Mouse (Mus musculus) limb, embryonic 15.5 days (tissue): Measurements from ENCODE around the gene Ptpn6. TPM values are rescaled to one million over a fixed set of nuclear protein-coding genes. Genes with fewer than 3 reads are reported as not detected.
A peak's percentile ranks its signal among the peaks of the same experiment; 100 is the strongest.

Experiments
- ATAC-seq: fragments of 200-750 bp; cut with Nextera tagmentation; 2 replicates; pipeline ENCODE4 v1.8.0; 2017; ENCODE audit warnings: low read depth, moderate TSS enrichment; ENCODE audit not compliant: insufficient number of reproducible peaks, low FRiP score, low TSS enrichment
- H3K27ac ChIP-seq: fragments of 300-500 bp; sonication (generic); 2 replicates; pipeline ENCODE4 v1.5.1; 2015; ENCODE audit warnings: moderate library complexity, mild to moderate bottlenecking, inconsistent platforms
- H3K27me3 ChIP-seq: fragments of 300-500 bp; sonication (generic); 2 replicates; pipeline ENCODE4 v1.6.1; 2015; ENCODE audit warnings: inconsistent platforms
- H3K36me3 ChIP-seq: fragments of 300-500 bp; sonication (generic); 2 replicates; pipeline ENCODE4 v1.6.1; 2015; ENCODE audit warnings: inconsistent platforms
- H3K4me1 ChIP-seq: fragments of 300-500 bp; sonication (generic); 2 replicates; pipeline ENCODE4 v1.6.1; 2015; ENCODE audit warnings: inconsistent platforms
- H3K4me2 ChIP-seq: fragments of 300-500 bp; sonication (generic); 2 replicates; pipeline ENCODE4 v1.6.1; 2015; ENCODE audit warnings: mild to moderate bottlenecking, inconsistent platforms
- H3K4me3 ChIP-seq: fragments of 300-500 bp; sonication (generic); 2 replicates; pipeline ENCODE4 v1.5.1; 2015; ENCODE audit warnings: mild to moderate bottlenecking, inconsistent platforms
- H3K9ac ChIP-seq: fragments of 300-500 bp; sonication (generic); 2 replicates; pipeline ENCODE4 v1.6.1; 2015; ENCODE audit warnings: inconsistent platforms
- H3K9me3 ChIP-seq: fragments of 300-500 bp; sonication (generic); 2 replicates; pipeline ENCODE4 v1.6.1; 2016; ENCODE audit warnings: inconsistent platforms
- WGBS: fragments of 180-500 bp; shearing (Covaris S2); methylation state at CpG from one replicate; pipeline ENCODE4 v1.1.7; 2015; 5-methylcytosine and 5-hydroxymethylcytosine counted together
- polyA plus RNA-seq: library from polyadenylated mRNA; unstranded; fragments of >200 nt; fragmentation: Nextera tagmentation; extraction: Ambion mirVana; gene quantifications from 2 replicates; pipeline ENCODE4 v1.2.1, GENCODE M21; 2015

The Ptpn6 gene
- polyA plus RNA-seq, 1 experiment from 2014 or later = 17.8 TPM

DNA sequence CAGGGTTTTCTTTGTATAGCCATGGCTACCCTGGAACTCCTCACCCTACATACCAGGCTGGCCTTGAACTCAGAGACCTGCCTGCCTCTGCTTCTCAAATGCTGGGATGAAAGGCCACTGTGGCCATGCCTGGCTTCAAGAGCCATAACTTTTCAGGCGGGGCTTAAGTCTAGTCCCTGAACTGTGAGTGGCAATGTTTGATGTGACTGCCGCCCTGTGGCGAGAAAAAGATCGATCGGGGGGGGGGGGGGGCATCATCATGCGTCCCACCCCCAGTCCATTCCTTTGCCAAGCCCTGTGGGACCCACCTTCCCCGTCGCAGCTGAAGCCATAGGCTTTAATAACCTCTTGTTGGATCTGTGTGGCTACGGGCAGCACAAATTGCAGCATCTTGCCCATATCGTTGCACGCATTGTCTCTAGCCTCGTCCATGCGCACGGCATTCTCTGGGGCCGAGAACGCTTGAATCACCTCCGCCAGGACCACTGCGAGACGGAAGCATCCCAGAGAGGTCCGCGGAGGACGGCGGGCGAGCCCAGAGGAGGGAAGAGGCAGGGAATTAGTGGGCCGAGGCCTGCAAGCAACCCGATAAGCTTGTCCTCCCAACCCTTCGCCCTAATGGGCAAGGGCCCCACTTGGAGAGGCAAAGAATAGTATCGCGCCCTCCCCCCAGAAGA lies 1.8 kb upstream of the Ptpn6 start:
- Histone ChIP-seq H3K4me3 (peak overlapping the region; percentile 64), H3K36me3 (peaks cover 28% of the 10 kb centered on the region), H3K9ac (peak overlapping the region; percentile 73), H3K27me3 (no peaks in the 10 kb centered on the region), H3K4me1 (peaks cover 37% of the 10 kb centered on the region), H3K27ac (peak overlapping the region; percentile 97), H3K4me2 (peak overlapping the region; percentile 75), H3K9me3 (no peaks in the 10 kb centered on the region)
- 0 out of 2 replicates have a peak, but pooled peaks have one; percentile 8 for ATAC-seq
- WGBS = under 1% methylated on average over 29 of the region's 29 CpGs

DNA sequence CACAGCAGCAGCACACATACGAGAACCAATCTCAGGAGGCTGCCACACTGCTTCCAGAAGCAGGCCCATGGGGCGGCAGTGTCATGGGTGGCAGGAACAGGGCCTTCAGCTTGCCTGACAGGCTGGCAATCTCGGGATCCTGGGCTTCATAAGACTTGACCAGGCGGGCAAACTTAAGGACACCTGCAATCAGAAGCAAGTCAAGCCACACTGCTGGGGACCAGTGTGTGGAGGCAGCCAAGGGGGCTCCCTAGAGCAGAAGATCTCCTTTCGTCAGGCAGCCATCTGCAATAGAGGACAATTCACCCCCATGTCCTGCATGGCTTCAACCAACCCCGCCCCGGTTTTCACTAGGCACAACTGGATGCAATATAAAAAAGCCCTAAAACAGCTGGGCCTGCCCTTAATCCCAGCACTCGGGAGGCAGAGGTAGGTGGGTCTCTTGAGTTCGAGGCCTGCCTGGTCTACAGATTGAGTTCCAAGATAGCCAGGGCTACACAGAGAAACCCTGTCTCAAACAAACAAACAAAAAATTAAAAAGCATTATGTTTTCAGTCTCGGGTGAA lies 800 bp upstream of the Ptpn6 start:
- H3K4me3 ChIP-seq = 0 out of 2 replicates have a peak overlapping the region, but pooled peaks have one; percentile 64
- peaks cover 29% of the 10 kb centered on the region for H3K4me1 ChIP-seq
- no peaks in the 10 kb centered on the region for H3K27me3 ChIP-seq
- no peaks in the 10 kb centered on the region for H3K9me3 ChIP-seq
- ATAC-seq = no peak
- peaks cover 18% of the 10 kb centered on the region for H3K36me3 ChIP-seq
- 79% methylated on average over 10 of the region's 10 CpGs for WGBS
- peak overlapping the region; percentile 34; the same call in 1 of the 2 replicates for H3K27ac ChIP-seq
- no peak overlapping the region for H3K4me2 ChIP-seq
- no peak overlapping the region for H3K9ac ChIP-seq

DNA sequence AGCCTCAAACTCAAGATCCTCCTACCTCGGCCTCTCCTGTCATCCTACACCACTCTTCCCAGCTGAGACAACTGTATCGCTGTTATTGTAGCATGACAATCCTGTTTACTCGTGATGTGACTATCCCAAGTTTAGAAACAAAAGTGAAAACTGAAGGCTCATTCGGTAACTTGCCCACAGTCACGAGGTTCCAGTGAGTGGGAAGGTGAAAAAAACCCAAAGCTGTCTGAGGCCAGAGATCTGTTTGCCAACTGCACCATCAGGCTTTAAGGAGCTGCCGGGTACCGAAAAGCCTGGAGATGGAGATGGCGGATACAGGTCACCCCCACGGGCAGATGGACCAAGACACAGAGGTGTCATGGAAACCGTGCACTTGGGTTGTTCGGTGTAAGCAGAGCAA lies 1.5 kb downstream of the Ptpn6 start:
- no peak overlapping the region for H3K27ac ChIP-seq
- WGBS = 91% methylated on average over 11 of the region's 11 CpGs
- H3K9ac ChIP-seq = no peak overlapping the region
- no peak overlapping the region for H3K4me2 ChIP-seq
- ATAC-seq = no peak
- H3K36me3 ChIP-seq = 0 out of 2 replicates have a peak, but pooled peaks cover 3% of the 10 kb centered on the region
- peaks cover 32% of the 10 kb centered on the region for H3K4me1 ChIP-seq
- no peaks in the 10 kb centered on the region for H3K27me3 ChIP-seq
- no peaks in the 10 kb centered on the region for H3K9me3 ChIP-seq
- no peak overlapping the region for H3K4me3 ChIP-seq

DNA sequence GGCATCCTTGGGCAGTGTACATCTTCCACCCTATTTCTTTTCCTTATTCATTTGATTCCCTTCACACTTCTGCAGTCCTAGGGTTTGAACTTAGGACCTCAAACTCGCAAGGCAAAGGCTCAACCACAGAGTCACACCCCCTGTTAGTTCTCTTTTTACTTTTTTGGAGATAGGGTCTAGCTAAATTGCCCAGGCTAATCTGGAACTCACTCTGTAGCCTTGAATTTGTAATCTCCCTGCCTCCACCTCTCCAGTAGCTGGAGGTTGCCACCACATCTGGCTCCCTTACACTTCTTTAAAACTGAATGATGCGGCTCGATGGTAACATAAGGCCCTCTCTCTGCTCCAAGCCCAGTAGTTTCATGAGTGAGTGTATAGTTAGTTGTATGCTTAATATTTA lies 4.1 kb downstream of the Ptpn6 start:
- ATAC-seq = no peak
- Histone ChIP-seq H3K4me3 (no peak overlapping the region), H3K27me3 (no peaks in the 10 kb centered on the region), H3K9ac (no peak overlapping the region), H3K27ac (no peak overlapping the region), H3K4me2 (no peak overlapping the region), H3K36me3 (0 out of 2 replicates have a peak, but pooled peaks cover 3% of the 10 kb centered on the region), H3K9me3 (no peaks in the 10 kb centered on the region), H3K4me1 (peaks cover 17% of the 10 kb centered on the region)
- WGBS = 87% methylated on average over 3 of the region's 3 CpGs

DNA sequence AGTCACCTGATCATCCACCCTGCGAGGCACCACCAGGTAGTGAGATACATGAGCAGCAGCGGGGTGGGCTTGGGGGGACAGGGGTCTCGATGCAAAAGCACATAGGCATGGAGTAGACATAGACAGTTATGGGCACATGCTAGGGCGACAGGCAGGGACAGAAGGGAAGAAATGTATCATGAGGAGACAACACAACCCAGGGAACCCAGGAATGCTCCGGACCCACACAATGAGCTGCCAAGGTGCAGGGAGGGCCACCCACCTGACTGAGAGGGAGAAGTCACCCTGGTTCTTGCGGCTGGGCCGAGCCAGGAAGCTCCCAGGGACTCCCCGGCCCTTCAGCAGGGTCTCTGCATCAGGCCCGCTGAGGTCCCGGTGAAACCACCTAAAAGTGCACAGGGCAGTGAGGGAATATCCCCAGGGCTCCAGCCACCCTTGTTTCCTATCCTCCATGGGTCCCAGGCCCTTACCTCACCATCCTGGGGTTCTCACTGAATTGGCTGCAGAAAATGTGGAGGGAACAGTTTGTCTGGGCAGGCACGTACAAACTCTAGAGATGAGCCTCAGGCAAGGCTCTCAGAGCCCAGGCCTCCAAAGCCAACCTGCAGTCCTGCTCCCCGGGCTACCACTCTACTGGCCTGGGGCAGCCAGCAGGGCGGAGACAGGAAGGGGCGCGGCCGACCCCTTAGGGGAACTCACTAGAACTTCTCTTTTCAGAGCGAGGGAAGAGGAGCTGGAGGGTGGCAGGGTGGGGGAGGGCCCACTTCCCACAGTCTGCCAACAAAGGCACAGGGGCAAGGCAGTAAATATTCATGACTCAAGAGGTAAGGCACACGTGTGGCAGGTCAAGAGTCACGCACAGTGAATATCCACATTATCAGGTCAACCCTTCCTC lies 5.8 kb downstream of the Ptpn6 start:
- H3K27me3 ChIP-seq = no peaks in the 10 kb centered on the region
- H3K4me1 ChIP-seq = peaks cover 6% of the 10 kb centered on the region; the same call in 1 of the 2 replicates
- H3K27ac ChIP-seq = no peak overlapping the region
- no peak overlapping the region for H3K4me2 ChIP-seq
- no peaks in the 10 kb centered on the region for H3K36me3 ChIP-seq
- no peak for ATAC-seq
- peak overlapping the region; percentile 9; the same call in 1 of the 2 replicates for H3K4me3 ChIP-seq
- H3K9ac ChIP-seq = no peak overlapping the region
- H3K9me3 ChIP-seq = no peaks in the 10 kb centered on the region
- 50% methylated on average over 19 of the region's 19 CpGs for WGBS

DNA sequence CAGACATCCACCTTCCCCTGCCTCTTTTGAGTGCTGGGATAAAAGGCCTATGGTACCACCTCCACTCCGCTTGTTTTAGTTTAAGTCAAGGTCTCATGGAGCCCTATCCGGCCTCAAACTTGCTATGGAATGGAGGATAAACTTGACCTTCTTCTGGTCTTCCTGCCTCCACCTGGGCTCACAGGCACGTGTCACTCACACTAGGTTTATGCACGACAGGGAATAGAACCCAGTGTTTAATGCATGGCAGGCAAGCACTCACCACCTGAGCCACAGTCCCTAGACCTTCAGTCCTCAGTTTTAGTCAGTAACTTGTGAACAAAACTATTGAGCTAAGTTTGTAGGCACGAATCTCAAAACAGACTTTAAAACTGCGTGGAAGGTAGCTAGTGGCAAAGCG lies 7.5 kb downstream of the Ptpn6 start:
- ATAC-seq = no peak
- Histone ChIP-seq H3K9ac (no peak overlapping the region), H3K4me2 (no peak overlapping the region), H3K9me3 (no peaks in the 10 kb centered on the region), H3K27me3 (no peaks in the 10 kb centered on the region), H3K36me3 (no peaks in the 10 kb centered on the region), H3K4me3 (no peak overlapping the region), H3K27ac (no peak overlapping the region), H3K4me1 (peaks cover 6% of the 10 kb centered on the region; the same call in 1 of the 2 replicates)
- 85% methylated on average over 7 of the region's 7 CpGs for WGBS

DNA sequence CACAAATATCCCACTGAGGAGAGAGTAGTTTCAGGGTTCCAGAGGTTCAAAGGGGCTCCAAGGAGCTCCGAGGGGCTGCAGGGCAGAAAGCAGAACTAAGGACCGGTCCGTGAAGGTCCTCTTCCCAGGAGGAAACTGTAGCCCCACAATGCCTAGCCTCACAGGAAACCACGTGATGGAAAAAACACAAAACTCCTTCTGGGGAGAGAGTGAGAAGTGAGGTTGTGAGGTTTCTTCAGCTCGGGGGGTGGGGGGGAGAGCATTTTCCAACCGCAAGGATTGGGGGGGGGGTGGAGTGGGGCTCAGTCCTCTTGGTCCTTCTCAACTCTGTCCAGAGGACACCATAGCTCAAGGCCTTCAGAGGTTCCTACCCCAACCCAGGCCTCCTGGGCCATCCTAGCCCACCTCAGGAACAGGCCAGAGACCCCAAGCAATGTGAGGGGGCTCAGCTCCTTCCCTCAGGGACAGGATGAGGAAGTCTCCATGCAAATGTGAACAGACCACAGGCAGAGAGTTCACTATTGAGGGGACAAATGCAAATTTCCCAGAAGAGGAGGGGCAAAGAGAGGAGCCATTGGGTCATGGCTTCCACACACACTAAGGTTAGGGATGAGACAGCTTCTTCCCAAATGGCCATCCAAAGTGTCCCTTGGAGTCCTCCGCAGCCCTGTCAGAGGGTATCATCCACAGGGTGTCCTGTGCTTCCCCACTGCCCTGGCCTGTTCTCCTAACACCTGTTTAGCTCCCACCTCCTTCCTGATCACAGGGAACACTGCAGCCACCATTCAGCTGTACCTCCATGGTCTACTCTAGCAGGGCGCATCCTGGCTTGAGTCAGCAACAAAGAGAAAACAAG lies 8.4 kb downstream of the Ptpn6 start:
- no peak overlapping the region for H3K4me3 ChIP-seq
- H3K27me3 ChIP-seq = no peaks in the 10 kb centered on the region
- H3K27ac ChIP-seq = no peak overlapping the region
- WGBS = 78% methylated on average over 8 of the region's 8 CpGs
- no peaks in the 10 kb centered on the region for H3K36me3 ChIP-seq
- H3K4me2 ChIP-seq = no peak overlapping the region
- ATAC-seq = no peak
- H3K9ac ChIP-seq = no peak overlapping the region
- H3K9me3 ChIP-seq = no peaks in the 10 kb centered on the region
- peaks cover 6% of the 10 kb centered on the region; the same call in 1 of the 2 replicates for H3K4me1 ChIP-seq

DNA sequence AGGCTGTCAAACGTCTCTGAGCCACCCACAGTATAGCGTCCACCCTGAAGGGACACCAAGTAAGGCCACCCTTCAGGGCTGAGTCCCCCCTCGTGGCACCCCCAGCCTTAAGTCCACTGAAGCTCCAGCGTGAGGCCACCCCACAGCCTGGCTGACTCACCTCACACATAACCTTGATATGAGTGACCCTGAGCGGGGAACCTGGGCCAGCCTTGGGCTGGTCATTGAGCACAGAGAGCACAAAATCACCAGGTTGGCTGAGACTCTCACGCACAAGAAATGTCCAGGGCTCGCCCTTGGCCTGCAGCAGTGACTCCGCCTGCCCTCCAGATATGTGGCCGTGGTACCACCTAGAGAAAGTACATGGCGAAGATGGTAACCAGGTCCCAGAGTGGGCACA lies 9.9 kb downstream of the Ptpn6 start:
- Histone ChIP-seq H3K4me1 (peaks cover 6% of the 10 kb centered on the region; the same call in 1 of the 2 replicates), H3K36me3 (no peaks in the 10 kb centered on the region), H3K4me3 (no peak overlapping the region), H3K9me3 (no peaks in the 10 kb centered on the region), H3K27ac (no peak overlapping the region), H3K9ac (no peak overlapping the region), H3K4me2 (no peak overlapping the region), H3K27me3 (no peaks in the 10 kb centered on the region)
- 88% methylated on average over 10 of the region's 10 CpGs for WGBS
- no peak for ATAC-seq

DNA sequence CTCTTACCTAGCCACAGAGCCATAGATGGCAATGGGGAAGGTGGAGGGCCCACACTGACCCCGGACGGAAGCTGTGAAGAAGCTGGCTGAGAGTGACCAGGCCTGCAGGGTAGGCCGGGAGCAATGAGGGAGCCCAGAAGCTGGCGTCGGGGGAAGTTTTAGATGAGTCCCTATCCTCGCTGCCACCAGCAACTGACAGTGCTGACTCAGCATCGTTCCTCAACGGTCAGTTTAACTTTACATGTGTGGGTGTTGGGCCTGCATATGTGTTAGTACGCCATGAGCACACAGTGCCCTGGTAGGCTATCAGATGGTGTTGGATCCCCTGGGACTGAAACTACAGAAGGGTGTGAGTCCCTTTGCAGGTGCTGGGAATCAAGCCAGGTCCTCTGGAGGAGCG lies 14.0 kb downstream of the Ptpn6 start:
- Histone ChIP-seq H3K27me3 (no peaks in the 10 kb centered on the region), H3K4me1 (no peaks in the 10 kb centered on the region), H3K4me2 (no peak overlapping the region), H3K36me3 (no peaks in the 10 kb centered on the region), H3K9ac (no peak overlapping the region), H3K27ac (no peak overlapping the region), H3K4me3 (no peak overlapping the region), H3K9me3 (no peaks in the 10 kb centered on the region)
- WGBS = 83% methylated on average over 10 of the region's 10 CpGs
- no peak for ATAC-seq

DNA sequence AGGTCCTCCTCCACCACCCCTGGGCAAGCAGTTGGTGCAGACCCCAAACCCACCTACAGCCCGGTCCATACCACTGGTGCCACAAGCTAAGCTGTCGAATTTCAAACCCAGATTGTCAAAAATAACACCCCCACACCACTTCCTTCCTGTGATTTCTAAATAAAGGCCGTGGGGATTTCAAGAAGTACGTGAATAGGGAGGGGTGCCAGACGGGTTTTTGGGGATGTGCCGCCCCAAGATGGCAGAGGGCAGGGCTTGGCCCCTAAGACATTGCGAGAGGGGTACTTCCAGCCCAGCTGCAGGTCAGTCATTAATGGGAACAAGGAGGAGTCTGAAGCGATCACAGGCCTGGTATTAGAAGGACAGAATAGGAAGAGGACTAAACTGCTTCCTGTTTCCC lies 15.0 kb downstream of the Ptpn6 start:
- WGBS = 66% methylated on average over 8 of the region's 8 CpGs
- no peak overlapping the region for H3K27ac ChIP-seq
- no peak for ATAC-seq
- no peak overlapping the region for H3K9ac ChIP-seq
- no peaks in the 10 kb centered on the region for H3K9me3 ChIP-seq
- no peak overlapping the region for H3K4me2 ChIP-seq
- no peak overlapping the region for H3K4me3 ChIP-seq
- H3K27me3 ChIP-seq = no peaks in the 10 kb centered on the region
- no peaks in the 10 kb centered on the region for H3K4me1 ChIP-seq
- H3K36me3 ChIP-seq = no peaks in the 10 kb centered on the region

DNA sequence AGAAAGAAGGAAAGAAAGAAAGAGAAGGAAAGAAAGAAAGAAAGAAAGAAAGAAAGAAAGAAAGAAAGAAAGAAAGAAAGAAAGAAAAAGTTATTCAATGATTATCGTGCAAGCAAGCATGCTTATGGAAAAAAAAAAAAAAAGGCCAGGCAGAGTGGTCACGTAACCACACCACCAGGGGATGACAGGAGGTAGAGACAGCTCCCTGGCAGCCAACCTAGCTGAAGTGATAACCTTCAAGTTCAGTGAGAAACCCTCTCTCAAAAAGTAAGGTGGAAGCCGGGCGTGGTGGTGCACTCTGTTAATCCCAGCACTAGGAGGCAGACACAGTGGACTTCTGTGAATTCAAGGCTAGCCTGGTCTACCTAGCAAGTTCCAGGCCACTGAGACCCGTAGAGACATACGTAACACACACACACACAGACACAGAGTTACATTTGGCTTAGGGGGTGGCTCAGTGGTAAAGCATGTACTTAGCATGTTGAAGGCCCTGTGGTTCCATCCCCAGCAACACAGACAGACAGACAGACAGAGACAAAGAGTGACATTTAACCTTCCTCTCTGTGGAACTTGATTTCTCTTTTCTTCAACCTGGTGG lies 15.5 kb downstream of the Ptpn6 start:
- WGBS = 85% methylated on average over 6 of the region's 6 CpGs
- Histone ChIP-seq H3K9me3 (no peaks in the 10 kb centered on the region), H3K4me3 (no peak overlapping the region)

More for the DNA sequence above, 15.5 kb downstream of the Ptpn6 start:
- Histone ChIP-seq H3K9ac (no peak overlapping the region), H3K27ac (no peak overlapping the region), H3K27me3 (no peaks in the 10 kb centered on the region), H3K4me2 (no peak overlapping the region), H3K4me1 (no peaks in the 10 kb centered on the region), H3K36me3 (no peaks in the 10 kb centered on the region)
- ATAC-seq = no peak
